Mouse (Mus musculus): Measurements from ENCODE around the gene Cdkn2b. TPM values are rescaled to one million over a fixed set of nuclear protein-coding genes. Genes with fewer than 3 reads are reported as not detected.
A peak's percentile ranks its signal among the peaks of the same experiment; 100 is the strongest.

The Cdkn2b gene
- polyA plus RNA-seq, 1 experiment from 2014 or later: 0.20 TPM

DNA sequence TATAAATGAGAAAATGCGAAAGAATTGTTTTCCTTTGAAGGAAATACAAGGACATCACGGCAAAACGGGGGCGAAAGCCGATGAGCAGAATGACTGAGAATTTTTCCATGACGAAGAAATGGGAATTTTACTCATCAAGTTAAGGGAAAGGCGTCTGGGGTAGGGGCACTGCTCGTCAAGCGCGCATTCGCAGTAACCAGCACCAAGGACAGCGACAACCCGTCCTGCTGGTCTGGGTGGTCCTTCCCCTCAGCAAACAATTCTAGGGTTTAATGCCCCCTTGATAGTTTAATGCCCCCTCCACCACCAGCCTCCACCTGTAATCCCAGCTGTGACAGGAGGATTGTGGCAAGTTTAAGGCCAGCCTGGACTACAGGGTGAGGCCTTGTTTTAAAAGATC is 2.6 kb upstream of the Cdkn2b start:
- Histone ChIP-seq H3K4me2 (ENCODE audit: low read length) (no peak overlapping the region), H3K27ac (ENCODE audit: low read depth, low read length) (no peak overlapping the region), H3K4me1 (ENCODE audit: control insufficient read depth, insufficient read depth, low read length) (peaks cover 7% of the 10 kb centered on the region), H3K36me3 (ENCODE audit: control insufficient read depth, insufficient read depth, low read length) (no peaks in the 10 kb centered on the region), H3K27me3 (replicated peaks; ENCODE audit: control insufficient read depth, insufficient read depth, low read length) (peaks cover 49% of the 10 kb centered on the region), H3K9me3 (replicated peaks; ENCODE audit: control insufficient read depth, low read length) (no peaks in the 10 kb centered on the region), H3K4me3 (ENCODE audit: low read depth, low read length) (no peak overlapping the region), H3K9ac (ENCODE audit: low read length) (no peak overlapping the region)
- no peak for ATAC-seq
- WGBS: 12% methylated on average over 13 of the region's 13 CpGs
- DNase-seq (ENCODE audit: low spot score): no peak

GRCm38 (mm10) chr4:89309996-89310395 is 843 bp downstream of the Cdkn2b start:
- WGBS: 0% methylated on average over 11 of the region's 11 CpGs
- H3K9ac ChIP-seq (ENCODE audit: low read length): no peak overlapping the region
- DNase-seq (ENCODE audit: low spot score) (no peak), ATAC-seq (no peak)
- peak overlapping the region; percentile 41 for H3K4me3 ChIP-seq (ENCODE audit: low read depth, low read length)
- H3K27me3 ChIP-seq (replicated peaks; ENCODE audit: control insufficient read depth, insufficient read depth, low read length): peaks cover 84% of the 10 kb centered on the region
- peaks cover 7% of the 10 kb centered on the region for H3K4me1 ChIP-seq (ENCODE audit: control insufficient read depth, insufficient read depth, low read length)
- H3K9me3 ChIP-seq (replicated peaks; ENCODE audit: control insufficient read depth, low read length): no peaks in the 10 kb centered on the region
- peak overlapping the region; percentile 85 for H3K4me2 ChIP-seq (ENCODE audit: low read length)
- no peak overlapping the region for H3K27ac ChIP-seq (ENCODE audit: low read depth, low read length)
- no peaks in the 10 kb centered on the region for H3K36me3 ChIP-seq (ENCODE audit: control insufficient read depth, insufficient read depth, low read length)

DNA sequence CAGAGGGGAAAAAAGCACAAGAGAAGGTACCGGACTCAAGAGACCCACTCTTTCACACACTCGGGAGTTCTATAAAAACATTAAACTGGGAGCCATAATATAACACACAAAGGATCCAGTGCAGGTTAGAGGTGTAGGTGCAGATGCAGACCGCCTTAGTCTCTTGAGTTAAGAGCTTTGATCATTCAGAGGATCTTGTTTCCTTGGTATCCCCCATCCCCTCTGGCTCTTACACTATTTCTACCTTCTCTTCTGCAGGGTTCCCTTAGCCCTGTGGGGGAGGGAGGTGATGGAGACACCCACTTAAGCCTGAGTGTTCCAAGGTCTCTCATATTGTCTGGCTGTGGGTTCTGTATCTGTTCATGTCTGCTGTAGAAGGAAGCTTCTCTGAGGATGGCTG is 2.8 kb downstream of the Cdkn2b start:
- Histone ChIP-seq H3K9ac (ENCODE audit: low read length) (no peak overlapping the region), H3K4me3 (ENCODE audit: low read depth, low read length) (no peak overlapping the region), H3K4me1 (ENCODE audit: control insufficient read depth, insufficient read depth, low read length) (peaks cover 7% of the 10 kb centered on the region), H3K4me2 (ENCODE audit: low read length) (no peak overlapping the region), H3K36me3 (ENCODE audit: control insufficient read depth, insufficient read depth, low read length) (no peaks in the 10 kb centered on the region), H3K27ac (ENCODE audit: low read depth, low read length) (no peak overlapping the region), H3K9me3 (replicated peaks; ENCODE audit: control insufficient read depth, low read length) (no peaks in the 10 kb centered on the region), H3K27me3 (replicated peaks; ENCODE audit: control insufficient read depth, insufficient read depth, low read length) (peaks cover 95% of the 10 kb centered on the region)
- DNase-seq (ENCODE audit: low spot score) (no peak), ATAC-seq (no peak)
- WGBS: 4% methylated on average over 3 of the region's 3 CpGs

DNA sequence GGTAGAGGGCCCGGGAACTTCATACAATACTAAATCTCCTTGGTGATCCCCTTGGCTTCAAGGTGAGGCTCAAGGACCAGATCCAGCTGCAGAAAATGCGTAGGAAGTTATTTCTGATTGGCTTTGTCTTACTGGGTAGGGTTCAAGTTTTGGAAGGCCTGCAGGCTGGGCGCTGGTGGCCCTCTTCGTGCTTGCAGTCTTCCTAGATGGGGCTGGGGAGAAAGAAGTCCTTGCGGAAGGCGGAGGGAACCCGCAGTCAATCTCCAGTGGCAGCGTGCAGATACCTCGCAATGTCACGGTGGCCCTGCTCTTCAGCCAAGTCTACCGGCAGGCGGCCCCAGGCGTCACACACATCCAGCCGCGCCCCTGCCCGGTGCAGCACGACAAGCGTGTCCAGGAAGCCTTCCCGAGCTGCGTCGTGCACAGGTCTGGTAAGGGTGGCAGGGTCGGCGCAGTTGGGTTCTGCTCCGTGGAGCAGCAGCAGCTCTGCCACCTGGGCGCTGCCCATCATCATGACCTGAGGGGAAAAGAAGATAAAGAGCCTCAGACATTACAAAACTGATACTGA is 4.0 kb downstream of the Cdkn2b start:
- Histone ChIP-seq H3K27ac (ENCODE audit: low read depth, low read length) (no peak overlapping the region), H3K9me3 (replicated peaks; ENCODE audit: control insufficient read depth, low read length) (no peaks in the 10 kb centered on the region), H3K9ac (ENCODE audit: low read length) (no peak overlapping the region), H3K4me2 (ENCODE audit: low read length) (no peak overlapping the region), H3K4me3 (ENCODE audit: low read depth, low read length) (no peak overlapping the region), H3K27me3 (replicated peaks; ENCODE audit: control insufficient read depth, insufficient read depth, low read length) (peaks cover 95% of the 10 kb centered on the region), H3K4me1 (ENCODE audit: control insufficient read depth, insufficient read depth, low read length) (peaks cover 7% of the 10 kb centered on the region), H3K36me3 (ENCODE audit: control insufficient read depth, insufficient read depth, low read length) (no peaks in the 10 kb centered on the region)
- no peak for ATAC-seq
- 2% methylated on average over 25 of the region's 25 CpGs for WGBS
- DNase-seq (ENCODE audit: low spot score): no peak

DNA sequence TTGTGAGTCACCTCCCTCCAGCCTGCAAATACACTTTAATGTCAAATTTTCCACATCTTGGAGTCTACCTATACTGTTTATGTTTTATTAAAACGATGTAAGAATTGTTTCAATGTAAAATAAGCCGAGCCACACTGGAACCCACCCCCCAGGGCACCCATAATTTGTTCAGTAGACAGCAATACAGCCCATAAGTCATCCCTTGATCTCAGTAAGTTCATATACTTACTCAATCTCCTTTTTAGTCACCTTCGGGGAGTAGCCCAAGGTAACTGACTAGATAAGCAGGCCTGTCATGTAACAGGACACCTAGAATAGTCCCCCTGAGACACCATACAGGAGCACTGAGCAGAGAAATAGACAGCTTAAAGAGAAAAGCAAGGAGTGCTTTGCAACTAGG is 5.1 kb downstream of the Cdkn2b start:
- Histone ChIP-seq H3K4me3 (ENCODE audit: low read depth, low read length) (no peak overlapping the region), H3K4me2 (ENCODE audit: low read length) (no peak overlapping the region), H3K27ac (ENCODE audit: low read depth, low read length) (no peak overlapping the region), H3K4me1 (ENCODE audit: control insufficient read depth, insufficient read depth, low read length) (peaks cover 6% of the 10 kb centered on the region), H3K27me3 (replicated peaks; ENCODE audit: control insufficient read depth, insufficient read depth, low read length) (peaks cover 94% of the 10 kb centered on the region), H3K9me3 (replicated peaks; ENCODE audit: control insufficient read depth, low read length) (no peaks in the 10 kb centered on the region), H3K36me3 (ENCODE audit: control insufficient read depth, insufficient read depth, low read length) (no peaks in the 10 kb centered on the region), H3K9ac (ENCODE audit: low read length) (no peak overlapping the region)
- DNase-seq (ENCODE audit: low spot score) (no peak), ATAC-seq (no peak)
- 7% methylated on average over 3 of the region's 3 CpGs for WGBS

DNA sequence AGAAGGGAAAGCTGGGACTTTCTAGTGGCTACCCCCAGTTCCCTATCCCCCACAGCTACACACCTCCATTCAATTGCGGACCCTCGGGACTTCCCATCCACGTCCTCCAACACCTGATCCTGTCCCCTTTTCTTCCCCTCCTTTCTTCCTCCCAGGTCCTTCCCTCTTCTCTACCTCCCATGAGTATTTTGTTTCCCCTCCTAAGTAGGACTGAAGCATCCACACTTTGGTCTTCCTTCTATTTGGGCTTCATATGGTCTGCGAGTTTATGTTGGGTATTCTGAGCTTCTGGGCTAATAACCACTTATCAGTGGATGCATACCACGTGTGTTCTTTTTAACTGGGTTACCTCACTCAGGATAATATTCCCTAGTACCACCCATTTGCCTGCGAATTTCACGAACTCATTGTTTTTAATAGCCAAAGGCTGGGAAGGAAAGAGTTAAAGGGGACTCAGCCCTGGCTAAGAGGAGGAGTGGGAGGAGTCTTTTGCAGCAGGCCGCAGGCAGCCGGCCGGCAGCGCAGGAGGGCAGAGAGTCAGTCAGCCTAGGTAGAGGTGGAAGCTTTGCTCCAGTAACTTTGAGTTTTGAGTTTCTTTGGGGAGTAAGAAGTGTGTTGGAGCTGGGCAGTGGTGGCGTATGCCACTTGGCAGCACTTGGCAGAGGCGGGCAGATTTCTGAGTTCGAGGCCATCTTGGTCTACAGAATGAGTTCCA is 7.4 kb downstream of the Cdkn2b start:
- ATAC-seq: no peak
- WGBS: under 1% methylated on average over 14 of the region's 14 CpGs
- Histone ChIP-seq H3K9me3 (replicated peaks; ENCODE audit: control insufficient read depth, low read length) (no peaks in the 10 kb centered on the region), H3K4me1 (ENCODE audit: control insufficient read depth, insufficient read depth, low read length) (no peaks in the 10 kb centered on the region), H3K27me3 (replicated peaks; ENCODE audit: control insufficient read depth, insufficient read depth, low read length) (peaks cover 91% of the 10 kb centered on the region), H3K36me3 (ENCODE audit: control insufficient read depth, insufficient read depth, low read length) (no peaks in the 10 kb centered on the region), H3K4me2 (ENCODE audit: low read length) (no peak overlapping the region), H3K4me3 (ENCODE audit: low read depth, low read length) (no peak overlapping the region), H3K27ac (ENCODE audit: low read depth, low read length) (no peak overlapping the region), H3K9ac (ENCODE audit: low read length) (no peak overlapping the region)
- no peak for DNase-seq (ENCODE audit: low spot score)

DNA sequence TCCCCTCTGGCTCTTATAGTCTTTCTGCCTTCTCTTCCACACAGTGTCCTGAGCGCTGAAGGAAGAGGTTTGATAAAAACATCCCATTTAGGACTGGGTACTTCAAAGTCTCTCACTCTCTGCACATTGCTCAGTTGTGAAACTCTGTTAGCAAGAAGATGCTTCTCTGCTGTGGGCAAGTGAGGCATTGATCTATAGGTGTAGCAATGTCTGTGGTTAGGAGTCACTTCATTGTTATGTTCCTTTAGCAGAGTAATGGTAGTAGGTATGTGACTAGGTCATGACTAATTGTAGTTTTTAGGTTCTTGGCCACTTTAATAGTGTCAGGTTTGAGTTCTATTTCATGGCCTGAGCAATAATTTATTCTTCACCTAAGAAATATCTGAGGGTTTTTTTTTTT is 8.7 kb downstream of the Cdkn2b start:
- DNase-seq (ENCODE audit: low spot score): no peak
- Histone ChIP-seq H3K4me3 (ENCODE audit: low read depth, low read length) (no peak overlapping the region), H3K4me2 (ENCODE audit: low read length) (no peak overlapping the region), H3K9ac (ENCODE audit: low read length) (no peak overlapping the region), H3K4me1 (ENCODE audit: control insufficient read depth, insufficient read depth, low read length) (no peaks in the 10 kb centered on the region), H3K27ac (ENCODE audit: low read depth, low read length) (no peak overlapping the region), H3K36me3 (ENCODE audit: control insufficient read depth, insufficient read depth, low read length) (no peaks in the 10 kb centered on the region), H3K27me3 (replicated peaks; ENCODE audit: control insufficient read depth, insufficient read depth, low read length) (peaks cover 88% of the 10 kb centered on the region), H3K9me3 (replicated peaks; ENCODE audit: control insufficient read depth, low read length) (no peaks in the 10 kb centered on the region)
- ATAC-seq: no peak
- 0% methylated on average over 1 of the region's 1 CpGs for WGBS

DNA sequence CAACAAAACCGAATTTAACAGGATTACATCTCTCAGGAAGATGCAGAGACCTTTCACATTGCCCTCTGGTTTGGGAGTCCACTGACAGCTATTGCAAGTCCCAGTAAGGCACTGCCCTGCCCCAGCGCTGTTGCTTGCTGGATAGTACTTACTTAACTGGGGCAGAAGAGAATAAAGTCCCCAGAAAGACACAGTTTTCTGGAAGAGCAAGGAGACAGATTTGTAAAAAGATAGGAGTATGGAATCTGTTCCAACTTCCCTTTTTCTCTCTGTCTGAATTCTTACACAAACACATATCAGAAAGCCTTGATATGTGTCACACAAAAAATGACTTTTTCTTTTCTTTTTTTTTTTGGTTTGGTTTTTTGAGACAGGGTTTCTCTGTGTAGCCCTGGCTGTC is 11.1 kb downstream of the Cdkn2b start:
- DNase-seq (ENCODE audit: low spot score): no peak
- peaks cover 88% of the 10 kb centered on the region for H3K27me3 ChIP-seq (replicated peaks; ENCODE audit: control insufficient read depth, insufficient read depth, low read length)
- no peak overlapping the region for H3K4me2 ChIP-seq (ENCODE audit: low read length)
- 1% methylated on average over 2 of the region's 2 CpGs for WGBS
- H3K4me3 ChIP-seq (ENCODE audit: low read depth, low read length): no peak overlapping the region
- no peak for ATAC-seq
- no peak overlapping the region for H3K9ac ChIP-seq (ENCODE audit: low read length)
- H3K36me3 ChIP-seq (ENCODE audit: control insufficient read depth, insufficient read depth, low read length): no peaks in the 10 kb centered on the region
- no peaks in the 10 kb centered on the region; the same call in 1 of the 2 replicates for H3K4me1 ChIP-seq (ENCODE audit: control insufficient read depth, insufficient read depth, low read length)
- H3K27ac ChIP-seq (ENCODE audit: low read depth, low read length): no peak overlapping the region
- H3K9me3 ChIP-seq (replicated peaks; ENCODE audit: control insufficient read depth, low read length): no peaks in the 10 kb centered on the region

- no peaks in the 10 kb centered on the region; the same call in 1 of the 2 replicates for H3K4me1 ChIP-seq (ENCODE audit: control insufficient read depth, insufficient read depth, low read length)
- H3K27ac ChIP-seq (ENCODE audit: low read depth, low read length): no peak overlapping the region
- H3K4me2 ChIP-seq (ENCODE audit: low read length): peak overlapping the region; percentile 86
- DNase-seq (ENCODE audit: low spot score) (no peak), ATAC-seq (peak; percentile 28)
- no peaks in the 10 kb centered on the region for H3K36me3 ChIP-seq (ENCODE audit: control insufficient read depth, insufficient read depth, low read length)
- WGBS: 2% methylated on average over 31 of the region's 31 CpGs
- H3K27me3 ChIP-seq (replicated peaks; ENCODE audit: control insufficient read depth, insufficient read depth, low read length): peaks cover 89% of the 10 kb centered on the region
- peak overlapping the region; percentile 53 for H3K4me3 ChIP-seq (ENCODE audit: low read depth, low read length)
- no peaks in the 10 kb centered on the region for H3K9me3 ChIP-seq (replicated peaks; ENCODE audit: control insufficient read depth, low read length)
- peak overlapping the region; percentile 53 for H3K9ac ChIP-seq (ENCODE audit: low read length)
These were observed 15.2 kb downstream of the Cdkn2b start for GRCm38 (mm10) chr4:89295441-89296220.
